Mouse (Mus musculus): ENCODE data around the gene Tomm20. TPM values are rescaled to one million over a fixed set of nuclear protein-coding genes. Genes with fewer than 3 reads are reported as not detected.

Tomm20 gene
- polyA plus RNA-seq, 1 experiment, result 2,572 TPM

- no peak for TF ChIP-seq GATA1 (IDR thresholded peaks at IDR 0.05; ENCODE audit: low read length)
These were observed 25.1 kb upstream of the Tomm20 start, which contains the start of gene Rbm34 for GRCm38 (mm10) chr8:126970579-126971313. Gene Rbm34 (minus strand): TSS chr8:126971071.

GRCm38 (mm10) chr8:126969546-126969945, 23.9 kb upstream of the Tomm20 start:
- TF ChIP-seq GATA1 (IDR thresholded peaks at IDR 0.05; ENCODE audit: low read length), result no peak

- no peak for TF ChIP-seq GATA1 (IDR thresholded peaks at IDR 0.05; ENCODE audit: low read length)
These were observed 22.5 kb upstream of the Tomm20 start for GRCm38 (mm10) chr8:126968107-126968506.

DNA sequence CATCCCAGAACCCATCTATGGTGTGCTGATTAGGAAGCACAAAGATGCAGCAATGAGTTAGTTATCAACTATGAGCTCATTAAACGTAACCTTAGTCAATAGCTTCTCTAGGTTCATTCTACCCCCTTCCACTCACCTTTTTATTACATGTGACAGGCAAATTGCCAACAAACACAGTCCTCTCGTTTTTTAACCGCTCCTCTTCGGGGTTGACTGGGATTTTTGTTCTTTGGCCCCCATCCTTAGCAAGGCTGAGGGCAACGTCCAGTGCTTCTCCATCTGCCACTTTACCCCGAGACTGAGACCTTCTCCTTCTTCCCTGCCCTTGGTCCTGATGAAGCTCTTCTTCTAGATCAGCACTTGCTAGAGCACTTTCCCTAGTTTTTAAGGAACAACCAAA, 19.6 kb upstream of the Tomm20 start:
- TF ChIP-seq GATA1 (IDR thresholded peaks at IDR 0.05; ENCODE audit: low read length), result no peak

DNA sequence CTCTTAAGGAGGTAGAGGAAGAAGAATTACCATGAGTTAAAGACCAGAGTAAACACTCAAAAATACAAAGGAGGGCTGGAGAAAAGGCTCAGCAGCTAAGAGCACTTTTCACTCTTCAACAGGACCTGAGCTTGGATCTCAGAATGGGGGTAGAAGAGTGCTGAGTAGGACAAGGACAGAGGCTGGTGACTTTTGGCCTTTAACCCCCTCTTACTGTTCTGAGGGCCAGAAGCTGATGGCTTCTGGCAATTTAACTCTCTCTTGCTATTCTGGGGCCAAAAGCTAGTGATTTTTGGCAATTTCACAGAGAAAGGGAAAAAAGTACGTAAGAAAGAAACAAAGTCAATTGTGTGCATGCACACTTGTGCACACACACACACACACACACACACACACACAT, 17.2 kb upstream of the Tomm20 start:
- no peak for TF ChIP-seq GATA1 (IDR thresholded peaks at IDR 0.05; ENCODE audit: low read length)

- TF ChIP-seq GATA1 (IDR thresholded peaks at IDR 0.05; ENCODE audit: low read length), result no peak
These were observed 15.9 kb upstream of the Tomm20 start for GRCm38 (mm10) chr8:126961516-126961915.

DNA sequence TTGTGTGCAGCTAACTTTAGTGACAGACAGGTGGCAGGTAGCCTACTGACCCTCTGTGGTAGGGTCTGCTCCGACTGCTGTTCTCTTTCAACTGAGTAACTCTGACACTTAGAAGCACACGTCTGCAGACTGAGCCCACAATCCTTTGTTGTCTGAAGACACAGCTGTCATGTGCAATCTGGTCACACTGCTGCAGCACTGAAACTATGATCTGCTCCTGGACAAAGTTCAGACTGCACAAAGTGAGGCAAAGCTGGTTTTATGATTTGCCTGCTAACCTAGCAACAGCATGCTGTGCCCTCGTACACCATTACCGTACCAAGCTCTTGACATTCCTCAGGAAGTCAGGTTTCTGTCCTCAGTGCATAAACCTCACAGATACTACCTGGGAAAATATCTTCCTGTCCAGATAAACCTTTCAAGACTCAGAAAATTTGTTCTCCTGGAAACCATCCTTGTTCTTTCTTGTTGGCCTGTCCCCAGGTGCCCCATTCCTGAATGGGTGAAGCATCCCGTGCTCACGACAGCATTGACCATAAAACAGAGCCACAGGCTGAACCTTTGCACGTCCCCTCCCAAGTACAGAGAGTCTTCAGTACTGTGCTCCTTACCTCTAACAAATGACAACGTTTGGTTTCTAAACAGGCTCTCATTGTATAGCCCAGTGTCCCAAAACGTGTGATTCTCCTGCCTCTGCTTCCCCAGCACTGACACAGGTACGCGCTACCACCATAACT, 6.4 kb upstream of the Tomm20 start:
- no peak for TF ChIP-seq GATA1 (IDR thresholded peaks at IDR 0.05; ENCODE audit: low read length)

GRCm38 (mm10) chr8:126949527-126949926, 3.9 kb upstream of the Tomm20 start:
- TF ChIP-seq GATA1 (IDR thresholded peaks at IDR 0.05; ENCODE audit: low read length), result no peak

DNA sequence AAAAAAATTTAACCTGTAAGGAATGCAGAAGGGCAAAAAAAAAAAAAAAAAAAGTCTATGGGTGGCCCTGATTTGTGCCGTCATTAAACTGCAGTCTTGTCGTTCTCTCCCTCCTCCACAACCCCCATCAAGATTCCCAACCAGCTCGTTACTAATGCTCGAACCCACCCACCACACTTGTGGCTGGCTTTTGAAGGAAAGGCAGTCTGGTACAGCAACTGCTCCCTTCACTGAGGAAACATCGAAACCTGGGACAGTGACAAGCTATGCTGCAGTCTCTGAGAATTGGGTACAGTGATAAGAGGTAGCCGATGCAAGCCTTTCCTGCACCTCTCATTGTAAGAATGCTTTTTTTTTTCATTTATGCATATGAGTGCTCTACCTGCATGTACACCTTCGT, 800 bp upstream of the Tomm20 start:
- no peak for TF ChIP-seq GATA1 (IDR thresholded peaks at IDR 0.05; ENCODE audit: low read length)

- no peak for TF ChIP-seq GATA1 (IDR thresholded peaks at IDR 0.05; ENCODE audit: low read length)
These were observed 608 bp downstream of the Tomm20 start for GRCm38 (mm10) chr8:126944781-126945691.

- TF ChIP-seq GATA1 (IDR thresholded peaks at IDR 0.05; ENCODE audit: low read length), result no peak
These were observed 2.1 kb downstream of the Tomm20 start for GRCm38 (mm10) chr8:126943565-126943964.

DNA sequence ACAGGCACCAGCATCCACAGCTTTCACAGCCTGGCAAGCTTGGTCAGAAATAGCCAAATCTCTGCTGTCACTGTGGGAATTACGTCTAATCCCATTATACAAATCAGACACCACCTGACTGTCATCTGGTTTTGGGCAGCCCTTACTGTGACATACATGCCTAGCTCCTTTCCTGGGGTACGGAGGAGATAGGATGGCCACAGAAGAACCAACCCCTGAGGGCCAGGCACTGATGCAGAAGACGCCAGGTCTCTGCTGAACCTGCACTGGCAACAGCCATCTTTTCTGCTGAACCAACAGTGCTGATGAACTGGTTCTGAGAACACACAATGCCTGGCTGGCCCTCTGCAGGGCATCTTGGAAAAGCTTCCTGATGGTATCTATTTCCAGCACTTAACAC, 8.3 kb downstream of the Tomm20 start:
- TF ChIP-seq GATA1 (IDR thresholded peaks at IDR 0.05; ENCODE audit: low read length), result no peak

GRCm38 (mm10) chr8:126935932-126936331, 9.7 kb downstream of the Tomm20 start:
- TF ChIP-seq GATA1 (IDR thresholded peaks at IDR 0.05; ENCODE audit: low read length), result no peak

DNA sequence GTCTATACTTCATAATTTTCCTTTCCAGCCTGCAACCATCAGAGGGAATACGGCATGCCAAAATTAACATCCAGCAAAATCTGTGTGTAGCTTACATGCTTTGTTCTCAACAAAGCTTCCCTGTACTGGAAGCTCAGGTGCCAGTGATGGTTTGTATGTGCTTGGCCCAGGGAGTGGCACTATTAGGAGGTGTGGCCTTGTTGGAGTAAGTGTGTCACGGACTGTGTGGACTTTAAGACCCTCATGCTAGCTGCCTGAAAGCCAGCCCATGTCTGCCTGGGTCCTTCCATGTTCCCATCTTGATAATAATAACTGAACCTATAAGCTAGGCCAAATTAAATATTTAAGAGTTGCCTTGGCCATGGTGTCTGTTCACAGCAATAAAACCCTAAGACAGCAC, 10.3 kb downstream of the Tomm20 start:
- no peak for TF ChIP-seq GATA1 (IDR thresholded peaks at IDR 0.05; ENCODE audit: low read length)

DNA sequence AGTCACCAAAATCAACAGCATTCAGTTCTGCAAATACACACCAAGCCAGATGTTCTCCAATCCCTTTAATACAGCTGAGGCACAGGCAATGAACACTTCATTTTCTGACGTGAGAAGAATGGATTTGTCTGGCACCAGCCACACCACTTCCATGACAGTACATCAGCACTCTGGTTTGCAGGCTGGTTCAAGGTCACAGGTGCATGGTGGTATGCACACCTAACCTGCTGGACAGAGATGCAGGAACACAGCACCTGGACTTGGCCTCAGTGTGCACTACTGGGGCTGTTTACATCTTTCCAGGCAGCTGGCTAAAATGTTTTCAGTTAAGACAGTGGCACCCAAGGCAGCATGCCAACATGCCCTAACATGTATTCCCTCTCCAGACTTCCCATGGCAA, 13.0 kb downstream of the Tomm20 start:
- TF ChIP-seq GATA1 (IDR thresholded peaks at IDR 0.05; ENCODE audit: low read length), result no peak

GRCm38 (mm10) chr8:126932249-126932648, 13.4 kb downstream of the Tomm20 start:
- no peak for TF ChIP-seq GATA1 (IDR thresholded peaks at IDR 0.05; ENCODE audit: low read length)

Data from G1E-ER4 (cell line).